Mouse (Mus musculus) megakaryocyte progenitor cell, adult 5-6 weeks (primary cell): ENCODE data around the gene Gm20807. TPM values are rescaled to one million over a fixed set of nuclear protein-coding genes. Genes with fewer than 3 reads are reported as not detected.
"Not testable (repeated sequence)": the region's sequence is repeated elsewhere in the genome, so short reads cannot be mapped to it uniquely, and the experiment has no call there.

Experiments used
- ATAC-seq: replicated peaks from 2 replicates; pipeline ENCODE4 v1.8.0; 2016; ENCODE audit warnings: mild to moderate bottlenecking, moderate TSS enrichment, inconsistent platforms; ENCODE audit not compliant: poor library complexity
- total RNA-seq, 2 experiments: library from RNA; stranded (forward) in 1 of 2; stranded (reverse) in 1 of 2; fragments of 157-497, 149-512 nt in 1 of 2; fragments of 200-1000 nt in 1 of 2; gene quantifications; 2 replicates each; pipeline versions ENCODE4 v1.2.3 to v1.2.4; 2015 to 2017

Gene Gm20807
- total RNA-seq (2015) (not detected in 2 replicates), total RNA-seq (2017) (not detected in 2 replicates)

GRCm38 (mm10) chrY:13042591-13042990 is at the start of gene Gm20807:
Gene Gm20807, plus strand, starts transcription at chrY:13042891.
- ATAC-seq = not testable (repeated sequence)

Other genes with a start within 250 kb of the Gm20807 start
- gene Gm21891, start 90.6 kb downstream of the Gm20807 start, total RNA-seq (2015) = not detected in 2 replicates
- gene Gm21891, start 90.6 kb downstream of the Gm20807 start, total RNA-seq (2017) = not detected in 2 replicates
- gene Gm21425, start 119.1 kb downstream of the Gm20807 start, total RNA-seq (2015) = not detected in 2 replicates
- not detected in 2 replicates for gene Gm21425, start 119.1 kb downstream of the Gm20807 start, total RNA-seq (2017)
- gene Gm21828, start 181.0 kb downstream of the Gm20807 start, total RNA-seq (2015) = not detected in 2 replicates
- not detected in 2 replicates for gene Gm21828, start 181.0 kb downstream of the Gm20807 start, total RNA-seq (2017)
- gene Gm21440, start 209.5 kb downstream of the Gm20807 start, total RNA-seq (2015) = not detected in 2 replicates
- not detected in 2 replicates for gene Gm21440, start 209.5 kb downstream of the Gm20807 start, total RNA-seq (2017)
- not detected in 2 replicates for gene Gm21454, start 209.6 kb downstream of the Gm20807 start, total RNA-seq (2015)
- gene Gm21454, start 209.6 kb downstream of the Gm20807 start, total RNA-seq (2017) = not detected in 2 replicates